Mouse (Mus musculus): ENCODE measurements at regions not wholly inside any gene's neighbourhood (a gene's known extent, or its start where the extent isn't known, plus 50 kb on each side); places are given as distances from the start of the nearest gene placed in this dataset.
"Not testable (repeated sequence)": the region's sequence is repeated elsewhere in the genome, so short reads cannot be mapped to it uniquely, and the experiment has no call there.

GRCm38 (mm10) chr8:34703351-34703750 lies 591.8 kb upstream of the Gm10131 start:
- DNase-seq, result no peak

- DNase-seq, result no peak
Observed at GRCm38 (mm10) chr8:34702806-34703205, 591.3 kb upstream of the Gm10131 start.

GRCm38 (mm10) chr8:34699015-34699414 lies 587.5 kb upstream of the Gm10131 start:
- no peak for DNase-seq

GRCm38 (mm10) chr8:34696365-34696764 lies 584.8 kb upstream of the Gm10131 start:
- DNase-seq, result no peak

DNA sequence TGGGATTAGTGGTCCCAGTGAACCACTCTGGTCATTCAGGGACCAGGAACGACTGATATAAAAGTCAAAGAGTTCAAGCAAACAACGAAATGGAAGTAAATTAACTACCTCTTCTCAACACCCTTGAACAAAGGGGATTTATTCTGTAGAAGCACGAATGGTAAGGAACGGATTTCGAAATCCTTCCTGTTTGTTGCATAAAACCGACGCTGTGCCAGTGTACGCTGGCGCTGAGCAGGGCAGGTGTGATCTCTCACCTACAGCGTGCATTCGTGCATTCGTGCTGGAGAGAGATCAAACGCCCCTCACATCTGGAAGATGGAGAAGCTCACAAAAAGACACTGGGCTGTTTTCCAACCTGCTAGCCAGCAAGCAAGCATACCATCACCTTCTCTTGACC lies 581.1 kb upstream of the Gm10131 start:
- peak; percentile 23 for DNase-seq

DNA sequence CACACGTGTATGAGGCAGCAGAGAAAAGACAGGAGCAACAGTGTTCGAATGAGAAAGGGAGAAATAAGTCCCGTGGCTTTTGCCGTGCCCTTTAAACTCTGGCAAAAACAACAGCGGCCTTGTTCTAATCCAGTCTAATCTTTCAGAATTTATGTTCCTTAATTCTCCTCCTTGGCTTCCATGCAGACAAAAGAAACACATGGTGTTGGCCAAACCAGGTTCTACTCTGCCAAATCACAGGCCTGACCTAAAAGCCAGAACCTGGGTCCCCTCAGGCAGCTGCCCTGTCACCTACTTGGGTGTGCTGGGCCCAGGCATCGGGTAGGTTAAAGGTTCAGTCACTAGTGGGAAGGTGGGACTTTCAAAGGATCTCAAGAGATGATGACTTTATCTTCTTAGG lies 580.2 kb upstream of the Gm10131 start:
- no peak for DNase-seq

DNA sequence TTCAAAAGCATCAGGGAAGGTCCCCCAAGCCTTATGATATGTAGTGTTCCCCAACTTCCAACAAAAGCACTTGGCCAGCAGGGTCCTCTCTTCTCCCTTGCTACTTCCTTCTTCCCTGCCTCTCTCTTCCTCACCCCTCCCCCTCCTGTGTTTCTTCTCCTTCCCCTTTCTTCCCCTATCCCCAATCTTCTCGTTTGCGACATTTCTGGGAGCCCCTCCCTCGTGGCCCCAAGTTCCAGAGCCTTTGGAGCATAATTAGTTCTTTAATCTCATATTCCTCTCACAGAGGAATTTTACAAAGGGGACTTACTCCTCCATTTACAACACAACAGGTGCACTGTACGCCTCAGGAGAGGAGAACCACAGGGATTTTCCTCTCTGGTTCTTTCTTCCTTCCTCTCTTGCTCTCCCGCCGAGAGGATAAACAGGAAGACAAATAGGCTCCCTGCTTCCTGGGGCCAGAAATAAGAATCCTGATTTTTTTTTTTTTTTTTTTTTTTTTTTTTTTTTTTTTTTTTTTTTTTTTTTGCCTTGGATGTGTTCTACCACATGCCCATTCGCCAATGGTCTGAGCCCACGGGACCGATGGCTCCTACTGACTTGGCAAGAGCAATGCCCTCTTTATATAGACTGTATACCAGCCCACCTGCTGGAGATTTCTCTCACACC lies 578.4 kb upstream of the Gm10131 start:
- no peak for DNase-seq

- peak; percentile 36 for DNase-seq
Observed at GRCm38 (mm10) chr8:34689049-34689824, 577.7 kb upstream of the Gm10131 start.

DNA sequence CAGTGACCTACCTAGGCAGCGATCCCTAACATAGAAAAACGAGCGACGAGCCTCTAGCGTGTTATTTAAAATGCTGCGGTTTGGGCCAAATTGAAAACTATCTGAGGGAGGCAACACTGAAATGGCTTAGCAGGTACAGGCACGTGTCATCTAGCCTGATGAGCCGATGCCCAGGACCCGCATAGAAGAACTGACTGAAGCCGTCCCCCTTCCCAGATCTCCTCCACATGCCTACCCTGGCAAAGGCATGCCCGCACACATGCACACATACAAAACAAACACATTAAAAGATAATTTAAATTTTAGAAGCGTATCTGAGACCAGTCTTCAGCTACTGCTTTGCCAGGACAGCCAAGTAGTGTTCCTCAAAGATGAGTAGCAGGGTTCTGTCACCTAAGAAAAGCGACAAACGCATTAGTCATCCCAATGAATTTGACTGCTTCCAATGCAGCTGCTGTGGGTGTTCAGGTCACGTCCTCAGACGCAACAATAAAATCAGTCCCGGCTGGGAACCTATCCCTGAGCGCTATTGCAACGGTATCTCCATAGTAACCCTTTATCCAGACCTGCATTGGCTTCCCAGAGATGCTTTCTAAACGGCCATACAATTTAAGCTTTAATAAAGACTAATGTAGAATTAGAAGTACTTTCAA lies 577.0 kb upstream of the Gm10131 start:
- DNase-seq, result no peak

- DNase-seq, result no peak
Observed at GRCm38 (mm10) chr8:34686371-34686770, 574.8 kb upstream of the Gm10131 start.

DNA sequence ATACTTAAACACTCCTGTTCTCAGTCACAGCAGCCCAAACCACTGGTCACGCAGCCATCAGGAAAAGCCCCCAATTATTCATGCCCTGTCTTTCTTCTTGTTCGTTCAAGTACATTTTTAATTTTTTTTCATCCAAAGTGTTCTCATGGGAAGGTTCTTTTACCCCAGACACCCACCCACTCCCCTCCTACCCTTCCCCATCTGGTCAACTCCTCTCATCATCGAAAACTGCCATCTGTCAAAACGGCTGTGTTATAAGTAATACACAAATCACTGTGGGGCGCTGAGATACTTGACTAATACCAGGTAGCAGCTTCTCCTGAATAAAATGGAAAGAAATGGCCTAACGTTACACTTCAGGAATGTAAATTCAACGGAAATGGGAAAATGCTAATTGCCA lies 573.1 kb upstream of the Gm10131 start:
- DNase-seq, result no peak

DNA sequence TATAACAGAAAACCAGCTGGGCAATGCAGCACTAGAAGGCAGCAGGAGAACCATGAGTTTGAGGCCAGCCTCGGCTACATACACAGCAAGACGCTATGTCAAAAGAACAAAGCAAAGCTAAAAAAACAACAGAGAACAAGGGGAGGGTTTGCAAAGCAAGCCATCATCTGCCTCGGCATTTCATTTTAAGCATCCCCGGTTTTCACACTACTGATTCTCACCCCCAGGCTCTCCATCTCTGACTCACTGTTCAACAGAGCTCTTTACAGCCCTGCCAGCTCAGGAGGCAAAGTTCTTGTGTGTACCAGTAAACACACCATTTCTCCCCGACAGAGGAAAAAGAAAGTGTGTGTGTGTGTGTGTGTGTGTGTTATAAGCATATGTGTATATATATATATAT lies 571.6 kb upstream of the Gm10131 start:
- no peak for DNase-seq

- no peak for DNase-seq
Observed at GRCm38 (mm10) chr8:34682221-34682620, 570.7 kb upstream of the Gm10131 start.

DNA sequence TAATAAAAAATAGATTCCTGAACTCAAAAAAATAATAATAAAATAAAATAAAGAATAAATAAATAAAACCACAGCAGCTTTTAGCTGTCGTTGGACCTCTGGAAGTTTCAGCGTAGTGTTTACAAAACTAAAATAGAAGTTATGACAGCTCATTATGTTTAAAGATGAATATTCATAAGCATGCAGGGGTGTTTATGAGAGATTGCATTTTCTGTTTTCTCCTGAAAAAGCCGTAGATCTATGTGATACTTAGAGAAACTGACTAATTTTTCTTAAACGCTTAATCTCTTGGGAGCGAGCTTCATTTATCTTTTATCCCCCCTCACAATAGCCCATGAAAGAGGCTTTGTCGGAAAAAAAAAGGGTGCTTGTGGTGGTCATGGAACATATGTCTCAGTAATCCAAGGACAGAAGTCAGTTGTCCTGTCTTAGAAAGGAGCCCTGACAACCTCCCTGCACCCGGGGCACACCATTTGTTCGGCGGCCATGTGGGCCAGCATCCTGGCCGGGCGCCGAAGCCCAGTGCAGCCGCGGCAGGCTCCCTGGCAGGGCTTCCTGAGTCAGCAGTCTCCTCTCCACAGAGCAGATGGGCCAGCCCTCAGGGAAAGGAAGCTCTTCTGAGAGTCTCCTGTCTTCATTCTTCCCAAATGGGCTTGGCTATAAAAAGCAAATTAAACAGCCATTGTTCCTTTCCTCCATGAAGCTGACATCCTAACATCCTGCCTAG lies 568.2 kb upstream of the Gm10131 start:
- no peak for DNase-seq

GRCm38 (mm10) chr8:34678879-34679278 lies 567.3 kb upstream of the Gm10131 start:
- no peak for DNase-seq

GRCm38 (mm10) chr8:34671716-34672115 lies 560.2 kb upstream of the Gm10131 start:
- peak; percentile 76 for DNase-seq

- no peak for DNase-seq
Observed at GRCm38 (mm10) chr8:34670930-34671715, 559.6 kb upstream of the Gm10131 start.

DNA sequence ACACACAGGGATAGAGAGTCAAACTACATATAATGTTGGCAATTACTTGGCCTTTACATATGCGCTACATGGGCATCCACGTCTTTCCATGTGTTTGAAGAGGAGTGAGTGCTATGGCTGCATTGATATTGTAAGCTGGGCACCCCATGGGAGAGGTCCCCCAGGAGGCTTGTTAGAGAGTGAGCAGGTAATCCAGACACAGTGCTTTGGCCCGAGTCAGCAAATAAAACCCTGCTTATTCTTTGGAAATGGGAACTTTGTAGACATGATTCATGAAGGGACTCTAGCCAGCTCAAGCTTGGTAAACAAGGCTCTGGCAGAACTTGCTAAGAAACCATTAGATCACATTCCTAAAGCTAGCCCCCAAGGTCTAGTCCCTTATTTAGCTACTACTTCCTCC lies 557.6 kb upstream of the Gm10131 start:
- DNase-seq, result no peak

GRCm38 (mm10) chr8:34664429-34664828 lies 552.9 kb upstream of the Gm10131 start:
- no peak for DNase-seq

- no peak for DNase-seq
Observed at GRCm38 (mm10) chr8:34662532-34662931, 551.0 kb upstream of the Gm10131 start.

DNA sequence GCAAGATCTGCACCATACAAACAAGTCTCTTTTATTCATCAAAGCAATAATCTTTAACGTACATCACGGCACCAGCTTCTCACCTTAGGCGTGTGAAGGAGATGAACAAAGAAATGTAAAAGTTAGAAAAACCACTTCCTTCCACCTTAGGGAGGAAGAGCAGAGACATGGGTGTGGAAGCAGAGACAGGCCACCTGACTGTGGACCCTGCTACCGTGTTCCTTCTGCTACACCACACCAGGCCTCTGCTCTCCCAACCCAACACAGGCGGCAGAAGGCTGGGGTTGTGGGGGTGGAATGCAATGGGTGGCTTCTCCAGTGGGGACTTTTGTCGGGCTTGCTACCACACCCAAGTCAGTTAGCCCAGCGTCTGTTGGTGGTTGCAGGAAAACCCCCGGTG lies 540.2 kb upstream of the Gm10131 start:
- DNase-seq, result peak; percentile 61

GRCm38 (mm10) chr8:34628221-34628620 lies 516.7 kb upstream of the Gm10131 start:
- DNase-seq, result not testable (repeated sequence)

GRCm38 (mm10) chr8:34625670-34626069 lies 514.1 kb upstream of the Gm10131 start:
- DNase-seq, result no peak

Measured in thymus, postnatal 4 days (tissue).